Mouse (Mus musculus): Measurements from ENCODE around the gene Lsm14a. TPM values are rescaled to one million over a fixed set of nuclear protein-coding genes. Genes with fewer than 3 reads are reported as not detected.

Lsm14a gene
- polyA plus RNA-seq, 1 experiment from 2014 or later: 46.9 TPM

- Histone ChIP-seq H3K27me3 (no peaks in the 10 kb centered on the region), H3K9ac (no peak overlapping the region), H3K4me2 (no peak overlapping the region), H3K4me3 (replicated peaks) (no peak overlapping the region), H3K4me1 (replicated peaks) (peaks cover 47% of the 10 kb centered on the region), H3K36me3 (no peaks in the 10 kb centered on the region; the same call in 1 of the 2 replicates), H3K27ac (peak overlapping the region; percentile 53; the same call in 1 of the 2 replicates), H3K9me3 (replicated peaks) (no peaks in the 10 kb centered on the region)
- WGBS (ENCODE audit: insufficient replicate concordance): 64% methylated on average over 5 of the region's 5 CpGs
- no peak for DNase-seq
- no peak for ATAC-seq (ENCODE audit: low read depth)
Observed at GRCm38 (mm10) chr7:34309186-34309764, 83.8 kb downstream of the Lsm14a start.

GRCm38 (mm10) chr7:34308586-34308985 is 84.5 kb downstream of the Lsm14a start:
- WGBS (ENCODE audit: insufficient replicate concordance): 55% methylated on average over 5 of the region's 5 CpGs
- H3K4me2 ChIP-seq: no peak overlapping the region; the same call in 1 of the 2 replicates
- ATAC-seq (ENCODE audit: low read depth): no peak

GRCm38 (mm10) chr7:34305454-34305853 is 87.7 kb downstream of the Lsm14a start:
- no peak for ATAC-seq (ENCODE audit: low read depth)
- 63% methylated on average over 4 of the region's 4 CpGs for WGBS (ENCODE audit: insufficient replicate concordance)
- H3K27me3 ChIP-seq: no peaks in the 10 kb centered on the region
- H3K36me3 ChIP-seq: peaks cover 6% of the 10 kb centered on the region
- no peak for DNase-seq
- no peak overlapping the region for H3K4me2 ChIP-seq
- H3K9me3 ChIP-seq (replicated peaks): no peaks in the 10 kb centered on the region
- peaks cover 34% of the 10 kb centered on the region for H3K4me1 ChIP-seq (replicated peaks)
- H3K4me3 ChIP-seq (replicated peaks): no peak overlapping the region
- H3K27ac ChIP-seq: 0 out of 2 replicates have a peak overlapping the region, but pooled peaks have one; percentile 39
- H3K9ac ChIP-seq: no peak overlapping the region

More at GRCm38 (mm10) chr7:34308586-34308985, 84.5 kb downstream of the Lsm14a start:
- DNase-seq: no peak
- Histone ChIP-seq H3K9ac (no peak overlapping the region), H3K9me3 (replicated peaks) (no peaks in the 10 kb centered on the region), H3K27ac (peak overlapping the region; percentile 53; the same call in 1 of the 2 replicates), H3K4me1 (replicated peaks) (peaks cover 41% of the 10 kb centered on the region), H3K27me3 (no peaks in the 10 kb centered on the region), H3K4me3 (replicated peaks) (no peak overlapping the region), H3K36me3 (no peaks in the 10 kb centered on the region; the same call in 1 of the 2 replicates)

GRCm38 (mm10) chr7:34302651-34303050 is 90.5 kb downstream of the Lsm14a start:
- peaks cover 25% of the 10 kb centered on the region for H3K4me1 ChIP-seq (replicated peaks)
- H3K9me3 ChIP-seq (replicated peaks): no peaks in the 10 kb centered on the region
- H3K27me3 ChIP-seq: no peaks in the 10 kb centered on the region
- DNase-seq (no peak), ATAC-seq (ENCODE audit: low read depth) (peak; percentile 59; the same call in 1 of the 2 replicates)
- no peak overlapping the region for H3K4me3 ChIP-seq (replicated peaks)
- H3K27ac ChIP-seq: peak overlapping the region; percentile 45
- no peak overlapping the region for H3K4me2 ChIP-seq
- WGBS (ENCODE audit: insufficient replicate concordance): 46% methylated on average over 1 of the region's 1 CpGs
- H3K36me3 ChIP-seq: peaks cover 6% of the 10 kb centered on the region
- no peak overlapping the region for H3K9ac ChIP-seq

- Histone ChIP-seq H3K4me3 (replicated peaks) (no peak overlapping the region), H3K9me3 (replicated peaks) (no peaks in the 10 kb centered on the region), H3K27me3 (no peaks in the 10 kb centered on the region), H3K4me1 (replicated peaks) (peaks cover 25% of the 10 kb centered on the region), H3K27ac (no peak overlapping the region; the same call in 1 of the 2 replicates), H3K4me2 (no peak overlapping the region), H3K36me3 (peaks cover 6% of the 10 kb centered on the region), H3K9ac (no peak overlapping the region)
- 45% methylated on average over 3 of the region's 3 CpGs for WGBS (ENCODE audit: insufficient replicate concordance)
- DNase-seq (no peak), ATAC-seq (ENCODE audit: low read depth) (peak; percentile 39; the same call in 1 of the 2 replicates)
Observed at GRCm38 (mm10) chr7:34301952-34302351, 91.2 kb downstream of the Lsm14a start.

DNA sequence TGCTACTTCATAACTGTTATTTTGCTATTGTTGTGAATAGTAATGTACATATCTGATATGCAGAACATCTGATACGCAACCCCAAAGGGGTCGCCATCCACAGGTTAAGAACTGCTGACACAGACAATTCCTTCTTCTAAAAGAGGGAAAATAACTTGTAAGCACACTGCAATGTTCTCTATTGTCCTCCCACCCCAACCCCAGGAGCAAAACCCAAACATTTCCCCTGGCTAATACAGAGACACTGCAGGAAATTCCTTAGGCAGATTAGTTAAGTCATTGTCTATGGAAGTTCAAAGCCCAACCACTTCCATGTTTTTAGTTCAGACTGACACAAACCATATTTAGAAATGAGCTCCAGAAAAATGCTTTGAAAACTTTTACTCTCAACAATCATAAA is 94.3 kb downstream of the Lsm14a start:
- DNase-seq (no peak), ATAC-seq (ENCODE audit: low read depth) (no peak)
- no peak overlapping the region for H3K4me3 ChIP-seq (replicated peaks)
- H3K9ac ChIP-seq: no peak overlapping the region
- no peaks in the 10 kb centered on the region for H3K27me3 ChIP-seq
- H3K9me3 ChIP-seq (replicated peaks): no peaks in the 10 kb centered on the region
- H3K4me1 ChIP-seq (replicated peaks): peaks cover 22% of the 10 kb centered on the region
- WGBS (ENCODE audit: insufficient replicate concordance): 84% methylated on average over 2 of the region's 2 CpGs
- H3K36me3 ChIP-seq: peaks cover 11% of the 10 kb centered on the region
- no peak overlapping the region for H3K4me2 ChIP-seq
- H3K27ac ChIP-seq: no peak overlapping the region

DNA sequence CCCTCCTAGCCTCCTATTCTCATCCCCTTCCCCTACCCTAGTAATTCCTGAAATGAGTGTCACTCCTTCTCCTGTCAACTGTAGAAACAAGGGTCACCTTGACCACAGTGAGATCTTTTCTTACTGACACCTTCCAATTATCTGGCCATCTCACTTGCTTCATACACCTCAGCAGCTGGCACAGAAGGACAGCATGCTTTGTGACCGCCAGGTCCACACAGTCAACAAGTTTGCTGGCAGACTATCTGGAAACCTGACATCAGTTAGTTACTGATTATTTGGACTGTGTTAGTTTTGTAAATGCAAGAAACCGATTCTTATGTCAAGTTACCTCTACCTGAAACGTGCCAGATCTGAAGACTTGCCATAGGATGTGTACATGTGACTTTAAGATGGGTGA is 97.0 kb downstream of the Lsm14a start:
- Histone ChIP-seq H3K27me3 (no peaks in the 10 kb centered on the region), H3K36me3 (0 out of 2 replicates have a peak, but pooled peaks cover 5% of the 10 kb centered on the region), H3K4me2 (no peak overlapping the region), H3K4me1 (replicated peaks) (peaks cover 13% of the 10 kb centered on the region), H3K9me3 (replicated peaks) (no peaks in the 10 kb centered on the region), H3K27ac (no peak overlapping the region), H3K4me3 (replicated peaks) (no peak overlapping the region), H3K9ac (no peak overlapping the region)
- ATAC-seq (ENCODE audit: low read depth) (no peak), DNase-seq (no peak)
- 73% methylated on average over 3 of the region's 3 CpGs for WGBS (ENCODE audit: insufficient replicate concordance)

Other genes starting within 250 kb of the Lsm14a start
- gene Uba2, start 223.7 kb downstream of the Lsm14a start, polyA plus RNA-seq (2015; fragmentation: Nextera tagmentation; extraction: Ambion mirVana): 131 and 146 TPM in 2 replicates
- 31.8 and 32.1 TPM in 2 replicates for gene Pdcd2l, start 196.7 kb downstream of the Lsm14a start, polyA plus RNA-seq (2015; fragmentation: Nextera tagmentation; extraction: Ambion mirVana)
- gene Gpi1, start 163.0 kb downstream of the Lsm14a start, polyA plus RNA-seq (2015; fragmentation: Nextera tagmentation; extraction: Ambion mirVana): 137 and 150 TPM in 2 replicates
- gene Gm6096, start 142.3 kb downstream of the Lsm14a start, polyA plus RNA-seq (2015; fragmentation: Nextera tagmentation; extraction: Ambion mirVana): not detected in 2 replicates
- 11.0 and 19.0 TPM in 2 replicates for gene 4931406P16Rik, start 79.8 kb downstream of the Lsm14a start, polyA plus RNA-seq (2015; fragmentation: Nextera tagmentation; extraction: Ambion mirVana)

Data from liver, embryonic 13.5 days (tissue).